Mouse (Mus musculus) neutrophil, adult 5-6 weeks (primary cell): ENCODE measurements around the gene Naaladl2. TPM values are rescaled to one million over a fixed set of nuclear protein-coding genes. Genes with fewer than 3 reads are reported as not detected.

Source experiments
- ATAC-seq: fragments of 151-379, 151-347 bp; 2 replicates; pipeline ENCODE4 v1.8.0; 2017; ENCODE audit warnings: mild to moderate bottlenecking, moderate TSS enrichment; ENCODE audit not compliant: insufficient number of reproducible peaks, poor library complexity, low FRiP score, severe bottlenecking; ENCODE audit errors: extremely low read depth
- total RNA-seq: library from RNA; stranded (forward); fragments of 200-1000 nt; gene quantifications from 2 replicates; pipeline ENCODE4 v1.2.3, GENCODE M21; 2017

Gene Naaladl2
- total RNA-seq, 1 experiment from 2014 or later = not detected

DNA sequence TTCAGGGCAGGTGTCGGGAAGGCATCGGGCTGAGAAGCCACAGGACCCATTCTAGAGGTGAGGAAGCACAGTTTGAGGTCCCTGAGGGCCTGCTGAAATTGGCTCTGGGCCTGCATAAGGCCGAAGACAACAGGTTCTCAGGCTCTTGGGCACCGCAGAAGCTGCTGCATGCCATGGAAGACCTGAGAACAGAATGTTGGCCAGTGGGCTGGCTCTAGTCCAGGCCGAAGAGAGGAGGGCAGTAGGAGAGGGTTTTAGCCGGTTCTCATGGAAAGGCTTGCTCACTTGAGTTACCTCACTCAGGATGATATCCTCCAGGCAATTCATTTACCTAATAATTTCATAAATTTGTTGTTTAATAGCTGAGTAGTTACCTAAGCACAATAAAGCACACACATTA, 1025.9 kb downstream of the Naaladl2 start:
- ATAC-seq = no peak

DNA sequence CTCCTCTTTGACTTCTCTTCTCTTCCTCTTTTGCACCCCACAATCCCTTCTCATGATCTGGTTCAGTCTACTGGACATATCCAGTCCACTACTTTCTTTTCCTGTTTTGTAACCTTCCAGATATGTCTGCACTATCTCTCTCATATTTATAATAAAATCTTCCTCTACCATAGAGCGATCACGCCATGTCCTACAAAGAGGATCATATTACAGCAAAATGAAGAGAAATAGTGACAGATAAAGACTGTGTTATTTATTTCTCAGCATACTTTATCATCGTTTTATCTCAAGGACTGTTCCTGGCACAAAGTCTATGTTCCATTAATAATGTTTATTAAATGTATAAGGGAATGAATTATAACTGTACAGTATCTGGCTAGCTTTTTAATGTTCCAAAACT, 1029.2 kb downstream of the Naaladl2 start:
- ATAC-seq = no peak

DNA sequence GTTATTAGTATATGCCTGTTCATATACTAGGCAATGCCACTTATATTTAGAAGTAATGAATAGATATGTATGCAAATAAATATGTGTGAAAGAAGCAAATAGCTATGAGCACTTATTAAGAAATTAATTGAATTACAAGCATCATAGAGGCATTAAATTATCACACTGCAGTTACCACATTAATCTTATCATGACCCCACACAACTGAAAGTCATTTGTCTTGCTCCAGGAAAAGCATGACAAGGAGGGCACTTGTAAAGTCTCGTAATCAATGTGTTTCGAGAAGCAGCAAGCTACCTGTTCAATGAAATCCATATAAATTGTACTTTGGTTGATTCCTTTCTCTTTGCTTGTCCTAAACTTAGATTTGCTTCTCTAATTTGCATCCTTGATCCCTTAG, 1030.7 kb downstream of the Naaladl2 start:
- no peak for ATAC-seq

DNA sequence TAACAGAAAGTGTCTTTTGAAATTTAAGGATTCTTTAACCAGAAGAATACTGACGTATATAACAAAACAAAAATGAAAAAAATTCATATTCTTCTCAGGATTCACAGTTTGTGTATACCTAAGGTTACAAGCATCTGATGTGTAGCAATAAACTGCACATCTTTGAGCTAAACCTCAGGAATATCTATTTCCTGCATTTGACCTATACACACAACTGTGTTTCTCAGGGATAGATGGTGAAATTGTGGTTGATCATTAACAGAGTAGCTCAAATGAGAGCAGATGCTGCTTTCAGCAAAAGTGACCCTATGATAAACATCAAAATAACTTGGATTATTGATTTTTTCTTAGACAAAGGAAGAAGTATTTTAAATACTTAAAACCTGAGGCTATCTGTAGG, 1037.7 kb downstream of the Naaladl2 start:
- no peak for ATAC-seq

DNA sequence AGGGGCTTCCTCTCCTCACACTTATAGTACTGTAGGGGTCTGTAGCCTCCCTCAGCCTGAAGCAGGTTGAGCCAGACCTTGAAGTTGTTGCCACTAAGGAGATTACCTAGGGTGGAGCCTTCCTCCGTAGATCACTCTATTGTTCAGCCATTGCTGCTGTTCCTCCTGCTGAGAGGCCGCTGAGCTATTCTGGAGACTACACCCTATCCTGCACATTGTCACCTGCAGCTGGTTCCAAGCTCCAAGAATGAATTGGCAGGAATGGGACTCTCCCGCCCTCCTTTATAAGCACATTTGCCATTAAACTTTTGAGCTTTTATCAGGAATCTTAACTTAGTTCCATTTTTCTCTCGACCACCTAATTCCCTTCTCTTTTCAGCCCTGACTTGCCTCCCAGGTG, 1064.3 kb downstream of the Naaladl2 start:
- no peak for ATAC-seq

DNA sequence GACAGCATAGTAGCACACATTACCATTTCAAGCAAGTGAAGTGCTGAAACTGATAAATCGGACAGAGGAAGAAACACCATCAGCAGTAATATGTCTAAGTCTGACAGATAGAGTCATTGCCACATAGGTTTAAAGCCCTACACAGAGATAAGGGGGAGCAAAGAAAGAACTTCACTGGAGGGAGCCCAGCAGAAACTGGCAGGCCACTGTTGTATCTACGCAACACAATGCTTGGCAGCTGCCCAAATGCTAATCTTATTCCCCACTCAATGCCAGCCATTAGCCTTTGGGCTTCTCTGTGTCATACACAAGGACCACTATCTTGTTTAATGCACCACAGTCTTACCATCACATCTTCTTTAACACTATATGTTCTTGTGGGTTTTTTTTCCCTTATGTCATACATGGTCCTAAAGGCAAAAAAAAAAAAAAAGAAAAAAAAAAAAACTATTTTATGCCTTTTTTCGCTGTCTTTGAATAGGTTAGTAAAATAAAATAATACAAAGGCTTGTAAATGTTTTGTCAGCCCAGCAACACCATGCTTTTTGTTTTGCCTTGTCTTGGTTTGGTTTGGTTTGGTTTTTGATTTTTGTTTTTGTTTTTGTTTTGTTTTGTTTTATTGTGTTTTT, 1072.8 kb downstream of the Naaladl2 start:
- ATAC-seq = no peak

DNA sequence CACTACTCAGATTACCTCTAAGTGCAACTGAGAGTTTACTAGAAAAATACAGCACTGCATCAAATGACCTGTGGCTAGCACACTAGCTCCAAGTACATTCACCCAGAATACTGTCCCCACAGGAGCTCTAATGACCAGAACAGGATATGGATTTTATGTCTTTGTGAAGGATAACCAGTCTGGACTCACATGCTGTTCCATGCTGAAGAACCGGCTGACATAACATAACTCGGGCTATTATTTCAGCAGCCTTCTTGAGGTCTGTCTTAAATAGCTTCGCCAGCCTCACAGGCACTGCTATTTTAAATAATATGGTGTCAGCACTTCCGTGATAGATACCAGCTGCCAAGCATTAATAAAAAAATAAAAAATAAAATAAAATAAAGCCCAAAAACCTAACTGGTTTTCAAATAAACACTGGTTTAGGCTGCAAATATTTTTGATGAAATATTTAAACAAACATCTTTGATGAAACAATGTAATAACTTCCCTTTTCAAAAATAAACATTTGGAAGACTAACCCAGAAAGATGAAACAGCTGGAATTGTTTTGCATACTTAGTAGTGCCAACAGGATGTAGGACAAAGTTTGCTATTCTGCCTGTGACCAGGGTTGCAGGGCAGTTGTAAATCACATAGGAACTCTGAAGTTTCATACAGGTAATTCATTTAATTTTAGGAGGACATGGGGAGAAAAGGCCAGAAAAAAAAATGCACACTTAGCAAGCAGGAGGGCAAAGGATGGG, 1073.5 kb downstream of the Naaladl2 start:
- ATAC-seq = no peak

DNA sequence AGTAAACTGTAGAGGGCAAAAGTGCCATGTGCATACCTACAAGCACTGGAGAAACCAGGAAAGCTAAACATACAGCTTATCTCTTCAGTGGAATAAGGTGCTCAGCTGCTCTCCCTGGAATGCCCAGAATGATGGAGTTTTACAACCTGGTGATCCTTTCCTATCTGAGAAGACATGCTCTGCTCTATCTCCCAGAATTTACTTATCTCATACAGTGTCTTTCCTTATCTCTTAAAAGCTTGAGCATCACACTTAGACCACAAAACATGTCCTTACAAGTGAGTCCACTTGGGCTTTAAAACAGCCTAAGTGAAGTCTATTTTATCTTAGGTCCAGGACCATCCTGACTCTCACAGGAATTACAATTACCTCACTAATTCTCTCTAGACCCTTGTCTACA, 1095.8 kb downstream of the Naaladl2 start:
- ATAC-seq = no peak

DNA sequence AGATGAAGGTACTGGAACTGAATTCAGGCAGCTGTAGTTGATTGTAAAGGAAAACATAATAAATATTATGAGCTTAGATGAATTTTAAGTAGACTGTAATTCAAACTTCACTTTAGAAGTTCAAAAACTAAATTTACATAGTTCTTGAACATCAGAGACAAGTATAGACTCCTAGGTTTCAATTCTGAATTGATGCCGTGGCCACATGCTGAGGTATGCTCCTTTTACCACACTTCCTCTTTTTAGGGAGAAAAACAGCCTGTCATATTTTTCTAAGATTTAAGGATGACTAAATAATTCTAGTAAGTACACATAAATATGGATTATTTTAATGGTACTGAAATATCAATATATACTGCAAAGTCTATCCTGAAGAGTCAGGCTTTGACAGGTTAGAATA, 1142.3 kb downstream of the Naaladl2 start:
- ATAC-seq = no peak

DNA sequence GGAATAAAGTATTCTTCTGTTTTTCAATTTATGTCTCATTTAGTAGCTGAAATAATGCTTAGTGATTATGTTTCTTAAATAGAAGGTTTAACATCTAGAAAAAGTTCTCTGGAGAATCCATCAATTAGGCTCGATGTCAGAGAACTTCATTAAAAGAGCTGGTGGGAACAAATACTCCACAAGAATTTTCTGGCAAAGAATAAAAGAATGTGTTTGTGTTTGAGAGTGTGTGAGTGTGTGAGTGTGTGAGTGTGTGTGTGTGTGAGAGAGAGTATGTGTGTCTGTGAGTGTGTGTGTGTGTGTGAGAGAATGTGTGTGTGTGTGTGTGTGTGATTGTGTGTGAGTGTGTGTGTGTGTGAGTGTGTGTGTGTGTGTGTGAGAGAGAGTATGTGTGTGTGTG, 1170.3 kb downstream of the Naaladl2 start:
- ATAC-seq = no peak

DNA sequence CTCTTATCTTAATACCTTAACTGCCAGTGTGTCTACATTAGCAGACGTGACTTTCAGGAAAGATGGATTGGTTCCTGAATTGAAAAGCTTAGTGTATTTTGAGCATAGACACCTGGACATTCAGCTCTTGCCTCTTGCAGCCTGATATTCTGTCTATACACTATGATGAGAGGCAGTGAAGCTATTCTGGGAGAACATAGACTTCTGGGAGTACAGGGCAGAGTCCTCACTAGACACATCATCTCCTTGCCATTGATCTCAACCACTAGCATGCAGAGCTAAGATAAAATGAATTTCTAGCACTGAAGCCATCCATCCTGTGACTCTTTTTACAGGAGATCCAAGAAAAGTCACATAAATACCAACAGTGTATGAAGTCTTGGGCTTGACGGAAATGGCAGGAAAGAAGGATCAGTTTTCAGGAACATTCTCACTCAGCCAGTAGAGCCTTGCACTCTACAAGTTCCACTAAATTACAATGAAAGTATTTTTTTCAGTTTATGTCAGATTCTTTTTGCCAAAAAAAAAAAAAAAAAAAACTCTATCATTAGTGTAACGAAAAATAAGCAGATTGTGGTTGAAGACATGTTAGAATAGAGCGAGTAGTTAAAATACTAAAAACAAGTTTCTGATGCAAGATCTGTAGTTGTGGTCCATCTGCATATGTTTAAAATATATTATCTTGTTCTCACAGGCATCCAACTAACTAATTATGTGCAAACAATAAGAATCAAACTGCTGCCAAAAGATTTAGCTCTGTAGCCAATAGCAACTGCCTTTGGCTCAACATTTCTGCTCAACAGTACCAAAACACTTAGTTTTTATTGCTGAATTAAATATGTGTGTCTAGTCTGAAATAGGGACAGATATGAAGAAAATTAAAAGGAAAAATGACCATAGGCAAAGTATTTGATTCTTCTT, 1171.1 kb downstream of the Naaladl2 start:
- ATAC-seq = no peak

DNA sequence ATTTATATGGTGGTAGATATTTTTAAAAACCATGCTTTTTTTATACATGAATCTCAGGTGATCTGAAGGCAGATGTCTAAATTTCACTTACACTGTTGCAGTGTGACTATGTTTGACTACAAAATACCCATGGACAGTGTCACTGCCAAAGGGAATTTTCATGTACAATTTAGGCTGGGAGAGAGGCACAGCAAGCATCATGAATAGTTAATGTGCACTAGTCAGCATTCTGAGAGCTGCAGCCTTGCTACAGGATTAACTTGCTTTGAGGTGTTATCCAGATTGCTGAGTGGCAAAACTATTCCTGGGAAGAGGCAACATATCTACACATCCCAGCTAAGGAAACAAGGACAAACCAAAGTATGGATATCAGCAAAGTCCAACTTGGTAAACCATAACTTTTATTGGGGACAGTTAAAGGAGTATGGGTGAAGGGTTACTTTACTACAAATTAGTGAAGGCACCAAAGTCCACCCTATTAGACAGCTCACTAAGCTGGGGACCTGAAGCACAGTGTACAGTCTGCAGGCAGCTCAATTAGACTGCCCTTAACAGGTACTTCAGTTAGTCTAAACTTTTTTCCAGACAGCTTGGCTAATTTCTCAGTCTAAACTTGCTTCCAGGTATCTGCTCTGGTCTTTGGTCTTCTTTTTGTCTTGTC, 1181.0 kb downstream of the Naaladl2 start:
- no peak for ATAC-seq

DNA sequence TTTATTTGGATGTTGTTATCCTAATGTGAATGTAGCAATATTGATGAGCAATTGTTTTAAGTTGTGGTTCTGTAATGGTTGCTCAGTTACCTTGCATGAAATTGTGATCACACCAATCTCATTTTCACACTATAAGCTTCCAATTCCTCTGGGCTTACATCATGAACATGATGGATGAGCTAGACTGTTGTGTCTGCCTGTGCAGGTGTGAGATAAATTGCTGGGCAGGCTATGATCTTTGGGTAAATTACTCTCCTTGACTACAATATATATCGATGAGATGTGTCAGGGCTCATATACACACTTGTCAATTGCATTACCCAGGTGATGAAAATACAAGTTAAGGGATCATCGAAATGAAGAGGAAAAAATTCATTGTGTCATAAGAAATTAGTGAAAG, 1197.9 kb downstream of the Naaladl2 start:
- ATAC-seq = no peak

DNA sequence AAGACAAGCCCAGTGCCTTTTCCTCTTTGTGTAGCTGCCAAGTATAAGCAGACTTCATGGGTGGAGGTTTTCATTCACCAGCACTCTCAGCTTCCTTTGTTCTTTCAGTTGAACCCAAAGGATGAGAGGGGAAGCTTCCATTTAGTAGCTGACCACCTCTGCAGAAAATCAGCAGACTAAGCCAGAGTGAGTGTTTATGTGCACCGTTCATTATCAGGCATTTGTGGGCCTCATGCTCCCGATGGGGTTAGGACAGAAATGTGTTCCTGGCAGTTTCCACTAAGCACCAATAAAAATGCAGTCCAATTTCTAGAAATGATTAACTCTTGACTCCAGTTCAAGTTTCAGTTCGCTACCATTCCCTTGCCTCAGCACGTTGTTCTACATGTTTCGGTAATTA, 1206.8 kb downstream of the Naaladl2 start:
- no peak for ATAC-seq

DNA sequence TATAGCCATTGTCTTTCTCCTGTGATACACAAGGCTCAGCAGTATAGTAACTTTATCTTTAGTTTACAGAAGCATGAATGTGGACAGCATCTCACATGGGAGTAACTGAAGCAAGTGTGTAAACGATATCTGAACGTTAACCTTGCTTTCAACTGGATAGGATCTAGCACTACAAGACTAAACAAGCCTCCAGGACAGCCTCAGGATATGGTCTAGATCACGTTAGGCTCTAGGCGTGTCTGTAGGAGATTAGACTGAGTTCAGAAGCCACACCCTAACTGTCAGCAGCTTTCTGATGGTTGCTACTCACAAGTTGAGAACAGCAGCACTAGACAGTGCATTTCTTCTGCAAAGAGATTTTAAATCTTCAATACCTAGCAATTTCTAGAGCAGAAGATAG, 1216.0 kb downstream of the Naaladl2 start:
- no peak for ATAC-seq

DNA sequence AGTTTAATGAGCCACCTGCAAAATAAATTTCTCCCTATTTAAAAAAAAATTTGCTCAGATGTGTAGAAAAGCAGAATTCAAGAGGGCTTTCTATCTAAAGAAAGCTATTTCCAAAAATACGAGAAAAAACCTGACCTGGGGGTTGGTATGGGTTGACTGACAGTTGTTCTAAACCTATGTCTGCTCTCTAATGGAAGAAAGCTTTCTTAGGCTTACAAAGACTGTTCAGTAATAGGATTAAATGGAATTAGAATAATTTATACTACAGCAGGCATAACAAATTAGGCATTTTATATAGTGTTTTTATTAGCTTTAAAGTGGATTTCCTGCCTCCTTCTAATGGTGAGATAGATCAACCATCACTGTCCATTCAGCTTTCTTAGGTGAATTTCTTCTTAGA, 1236.4 kb downstream of the Naaladl2 start:
- no peak for ATAC-seq

DNA sequence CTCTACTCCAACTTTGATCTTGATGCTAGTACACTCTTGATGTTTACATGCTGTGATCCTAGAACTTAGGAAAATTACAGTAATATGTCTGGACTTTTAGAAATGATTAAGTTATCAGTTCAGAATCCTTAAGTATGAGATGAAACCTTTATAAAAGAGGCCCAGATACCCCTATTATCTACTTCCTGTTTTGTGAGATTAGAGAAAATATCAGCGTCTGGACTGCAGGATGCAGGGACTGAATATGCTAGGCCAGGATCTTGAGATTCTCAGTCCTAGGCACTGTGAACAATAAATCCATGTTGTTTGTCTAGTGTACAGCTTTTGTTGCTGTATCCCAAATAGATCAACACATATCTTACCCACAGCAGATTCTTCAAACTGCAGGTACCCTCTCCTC, 1278.4 kb downstream of the Naaladl2 start:
- no peak for ATAC-seq

DNA sequence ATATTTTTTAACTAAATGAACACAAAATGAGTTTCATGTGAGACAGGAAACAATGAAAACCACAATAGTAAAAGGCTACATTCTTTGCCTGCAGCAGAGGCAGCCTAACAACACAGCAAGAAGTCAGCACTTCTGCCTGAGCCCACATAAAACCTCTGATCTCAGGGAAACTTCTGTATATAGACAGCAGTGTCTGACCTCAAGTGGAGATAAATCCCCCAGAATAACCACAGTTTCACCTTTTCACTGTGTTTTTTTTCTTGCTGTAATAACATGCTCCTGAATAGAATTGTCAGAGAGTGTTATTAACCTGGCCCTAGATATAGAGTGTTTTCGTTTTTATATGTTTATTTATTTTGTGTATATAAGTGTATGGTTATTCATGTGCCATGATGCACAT, 1286.8 kb downstream of the Naaladl2 start:
- no peak for ATAC-seq

DNA sequence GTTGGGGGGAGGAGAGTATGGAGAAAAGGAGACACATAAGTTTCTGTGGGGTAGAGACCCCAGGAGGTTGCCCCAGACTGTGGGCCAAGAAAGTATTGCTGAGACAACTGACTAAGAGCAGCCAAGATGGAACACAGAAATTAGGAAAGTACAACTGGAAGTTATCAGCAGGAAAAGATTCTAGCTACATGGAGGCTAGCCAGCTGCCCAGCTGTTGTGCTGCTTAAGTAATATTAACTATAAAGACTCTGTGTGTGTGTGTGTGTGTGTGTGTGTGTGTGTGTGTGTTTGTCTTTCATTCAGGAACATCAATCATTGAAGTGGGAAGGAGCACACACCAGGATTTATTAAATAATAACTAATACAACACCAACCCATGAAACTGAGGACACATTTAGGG, 1326.5 kb downstream of the Naaladl2 start:
- ATAC-seq = no peak
